Mouse (Mus musculus) stomach, embryonic 16.5 days (tissue): ENCODE results near the gene Nos3. TPM values are rescaled to one million over a fixed set of nuclear protein-coding genes. Genes with fewer than 3 reads are reported as not detected.
A peak's percentile ranks its signal among the peaks of the same experiment; 100 is the strongest.

ENCODE experiments used
- ATAC-seq: fragments of 200-750 bp; cut with Nextera tagmentation; 2 replicates; pipeline ENCODE4 v1.8.0; 2017; ENCODE audit warnings: moderate number of reproducible peaks, moderate TSS enrichment; ENCODE audit not compliant: insufficient read depth, low FRiP score
- H3K27ac ChIP-seq: fragments of 300-500 bp; sonication (generic); 2 replicates; pipeline ENCODE4 v1.5.1; 2014; ENCODE audit warnings: low read length
- H3K27me3 ChIP-seq: fragments of 300-500 bp; sonication (generic); 2 replicates; pipeline ENCODE4 v1.6.1; 2014; ENCODE audit warnings: low read length, control low read depth, mixed read lengths; ENCODE audit not compliant: control insufficient read depth, insufficient read depth
- H3K36me3 ChIP-seq: fragments of 300-500 bp; sonication (generic); 2 replicates; pipeline ENCODE4 v1.6.1; 2014; ENCODE audit warnings: low read length; ENCODE audit not compliant: control insufficient read depth, insufficient read depth
- H3K4me1 ChIP-seq: fragments of 300-500 bp; sonication (generic); 2 replicates; pipeline ENCODE4 v1.6.1; 2014; ENCODE audit warnings: low read length, control low read depth, mixed read lengths; ENCODE audit not compliant: control insufficient read depth, insufficient read depth
- H3K4me2 ChIP-seq: fragments of 300-500 bp; sonication (generic); 2 replicates; pipeline ENCODE4 v1.6.1; 2014; ENCODE audit warnings: low read depth, low read length, mixed read lengths
- H3K4me3 ChIP-seq: fragments of 300-500 bp; sonication (generic); replicated peaks from 2 replicates; pipeline ENCODE4 v1.5.1; 2014; ENCODE audit warnings: mild to moderate bottlenecking, low read length
- H3K9ac ChIP-seq: fragments of 300-500 bp; sonication (generic); 2 replicates; pipeline ENCODE4 v1.6.1; 2014; ENCODE audit warnings: low read length
- H3K9me3 ChIP-seq: fragments of 300-500 bp; sonication (generic); replicated peaks from 2 replicates; pipeline ENCODE4 v1.6.1; 2016; ENCODE audit warnings: low read length, control low read depth; ENCODE audit not compliant: control insufficient read depth
- WGBS: fragments of 180-500 bp; shearing (Covaris S2); extraction: QIAGEN DNeasy Blood & Tissue Kit; methylation state at CpG from one replicate; pipeline ENCODE4 v1.1.7; 2014; 5-methylcytosine and 5-hydroxymethylcytosine counted together
- polyA plus RNA-seq: library from polyadenylated mRNA; unstranded; fragments of >200 nt; fragmentation: Nextera tagmentation; extraction: Ambion mirVana; gene quantifications from 2 replicates; pipeline ENCODE4 v1.2.1, GENCODE M21; 2015

Nos3 gene
- polyA plus RNA-seq, 1 experiment from 2014 or later, result 6.5 TPM

GRCm38 (mm10) chr5:24387264-24388241 is 22.9 kb downstream of the Nos3 start:
- WGBS, result under 1% methylated on average over 72 of the region's 73 CpGs
- Histone ChIP-seq H3K27ac (peak overlapping the region; percentile 36), H3K27me3 (peaks cover 18% of the 10 kb centered on the region; the same call in 1 of the 2 replicates), H3K9me3 (no peaks in the 10 kb centered on the region), H3K9ac (peak overlapping the region; percentile 72), H3K4me1 (peaks cover 26% of the 10 kb centered on the region), H3K36me3 (no peaks in the 10 kb centered on the region), H3K4me3 (peak overlapping the region; percentile 54), H3K4me2 (peak overlapping the region; percentile 98)
- ATAC-seq, result peak; percentile 44

- Histone ChIP-seq H3K4me1 (peaks cover 26% of the 10 kb centered on the region), H3K27me3 (peaks cover 18% of the 10 kb centered on the region; the same call in 1 of the 2 replicates), H3K4me2 (peak overlapping the region; percentile 98), H3K4me3 (peak overlapping the region; percentile 54), H3K9ac (peak overlapping the region; percentile 72), H3K27ac (peak overlapping the region; percentile 36), H3K9me3 (no peaks in the 10 kb centered on the region), H3K36me3 (no peaks in the 10 kb centered on the region)
- 24% methylated on average over 26 of the region's 26 CpGs for WGBS
- no peak for ATAC-seq
Measured at GRCm38 (mm10) chr5:24388246-24388915, 23.8 kb downstream of the Nos3 start.

GRCm38 (mm10) chr5:24389011-24389657 is 24.5 kb downstream of the Nos3 start:
- no peak overlapping the region for H3K4me2 ChIP-seq
- peaks cover 18% of the 10 kb centered on the region; the same call in 1 of the 2 replicates for H3K27me3 ChIP-seq
- H3K4me1 ChIP-seq, result peaks cover 27% of the 10 kb centered on the region
- no peak overlapping the region for H3K27ac ChIP-seq
- WGBS, result 63% methylated on average over 6 of the region's 7 CpGs
- H3K4me3 ChIP-seq, result no peak overlapping the region
- H3K9me3 ChIP-seq, result no peaks in the 10 kb centered on the region
- no peak overlapping the region for H3K9ac ChIP-seq
- H3K36me3 ChIP-seq, result no peaks in the 10 kb centered on the region
- ATAC-seq, result no peak

- Histone ChIP-seq H3K9ac (no peak overlapping the region), H3K4me3 (no peak overlapping the region), H3K27me3 (peaks cover 18% of the 10 kb centered on the region; the same call in 1 of the 2 replicates), H3K4me2 (no peak overlapping the region), H3K4me1 (peaks cover 25% of the 10 kb centered on the region), H3K27ac (no peak overlapping the region), H3K9me3 (no peaks in the 10 kb centered on the region), H3K36me3 (no peaks in the 10 kb centered on the region)
- no peak for ATAC-seq
- 77% methylated on average over 4 of the region's 4 CpGs for WGBS
Measured at GRCm38 (mm10) chr5:24389658-24390020, 25.0 kb downstream of the Nos3 start.

GRCm38 (mm10) chr5:24391864-24392263 is 27.3 kb downstream of the Nos3 start, which contains the start of gene Atg9b:
Gene Atg9b, minus strand, starts transcription at chr5:24392143.
- 81% methylated on average over 7 of the region's 7 CpGs for WGBS
- Histone ChIP-seq H3K9ac (no peak within 1 kb of the TSS), H3K4me2 (no peak within 1 kb of the TSS), H3K4me3 (no peak within 1 kb of the TSS), H3K27ac (peak within 1 kb of the TSS; percentile 67), H3K9me3 (no peaks in the 10 kb centered on the region), H3K4me1 (peaks cover 27% of the 10 kb centered on the region), H3K36me3 (no peaks in the 10 kb centered on the region), H3K27me3 (peaks cover 9% of the 10 kb centered on the region; the same call in 1 of the 2 replicates)
- no peak for ATAC-seq

GRCm38 (mm10) chr5:24392724-24393123 is 28.1 kb downstream of the Nos3 start:
- WGBS, result 68% methylated on average over 7 of the region's 7 CpGs
- no peaks in the 10 kb centered on the region for H3K36me3 ChIP-seq
- no peak overlapping the region for H3K4me3 ChIP-seq
- H3K27me3 ChIP-seq, result peaks cover 6% of the 10 kb centered on the region; the same call in 1 of the 2 replicates
- peak overlapping the region; percentile 67 for H3K27ac ChIP-seq
- ATAC-seq, result no peak
- peaks cover 19% of the 10 kb centered on the region for H3K4me1 ChIP-seq
- no peak overlapping the region for H3K9ac ChIP-seq
- H3K4me2 ChIP-seq, result no peak overlapping the region
- H3K9me3 ChIP-seq, result no peaks in the 10 kb centered on the region

GRCm38 (mm10) chr5:24393392-24393997 is 28.9 kb downstream of the Nos3 start, which contains the start of gene Abcb8:
Gene Abcb8, plus strand, starts transcription at chr5:24393663.
- Histone ChIP-seq H3K4me1 (peaks cover 15% of the 10 kb centered on the region; the same call in 1 of the 2 replicates), H3K4me3 (peak within 1 kb of the TSS; percentile 67), H3K27me3 (no peaks in the 10 kb centered on the region; the same call in 1 of the 2 replicates), H3K9me3 (no peaks in the 10 kb centered on the region), H3K27ac (peak within 1 kb of the TSS; percentile 87), H3K36me3 (no peaks in the 10 kb centered on the region), H3K9ac (peak within 1 kb of the TSS; percentile 77), H3K4me2 (peak within 1 kb of the TSS; percentile 68)
- ATAC-seq, result 0 out of 2 replicates have a peak, but pooled peaks have one; percentile 3
- WGBS, result 17% methylated on average over 7 of the region's 7 CpGs

GRCm38 (mm10) chr5:24394165-24394894 is 29.7 kb downstream of the Nos3 start:
- H3K4me3 ChIP-seq, result peak overlapping the region; percentile 67
- peak overlapping the region; percentile 87 for H3K27ac ChIP-seq
- ATAC-seq, result peak; percentile 95
- H3K9me3 ChIP-seq, result no peaks in the 10 kb centered on the region
- H3K27me3 ChIP-seq, result no peaks in the 10 kb centered on the region
- H3K4me2 ChIP-seq, result peak overlapping the region; percentile 68
- H3K4me1 ChIP-seq, result peaks cover 15% of the 10 kb centered on the region; the same call in 1 of the 2 replicates
- peak overlapping the region; percentile 77 for H3K9ac ChIP-seq
- WGBS, result under 1% methylated on average over 36 of the region's 36 CpGs
- H3K36me3 ChIP-seq, result no peaks in the 10 kb centered on the region
